Mouse (Mus musculus) testis, adult 2 months (tissue): ENCODE measurements around the gene Hoxb5.

Source experiments
- CTCF ChIP-seq: fragments of 200-500 bp; IDR thresholded peaks from 2 replicates; pipeline ENCODE4 v1.5.1; 2012; ENCODE audit warnings: low read depth, mild to moderate bottlenecking, inconsistent platforms, low read length, moderate library complexity; ENCODE audit not compliant: control insufficient read depth, insufficient read depth, insufficient replicate concordance
- POLR2A ChIP-seq: fragments of 200-500 bp; IDR thresholded peaks from 2 replicates; pipeline ENCODE4 v1.6.1; 2012; ENCODE audit warnings: low read depth, mild to moderate bottlenecking, inconsistent platforms, low read length, moderate library complexity; ENCODE audit not compliant: control insufficient read depth

DNA sequence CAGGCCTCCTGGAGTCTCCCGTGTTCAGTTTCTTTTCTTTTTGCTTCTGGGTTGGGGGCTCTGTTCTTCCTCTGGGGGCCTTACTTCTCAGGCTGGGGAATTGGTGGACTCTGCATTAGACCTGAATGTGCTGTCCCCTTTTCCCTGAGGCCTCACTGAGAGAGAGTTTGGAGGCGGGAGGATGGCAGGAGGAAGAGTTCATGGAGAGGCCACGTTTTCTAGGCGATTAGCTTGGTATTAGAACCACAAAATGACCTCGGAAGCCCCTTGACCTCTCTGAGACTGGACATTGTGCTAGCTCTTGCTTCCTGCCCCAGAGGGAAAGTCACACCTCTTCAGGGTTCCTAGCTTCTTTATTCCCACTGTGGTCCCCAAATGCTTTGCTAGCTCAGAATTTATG is 21.0 kb downstream of the Hoxb5 start:
- TF ChIP-seq CTCF (no peak), POLR2A (no peak)
